Mouse (Mus musculus) kidney, postnatal 25 days (tissue): ENCODE measurements around the gene Sp100.
"Not testable (repeated sequence)": the region's sequence is repeated elsewhere in the genome, so short reads cannot be mapped to it uniquely, and the experiment has no call there.

ENCODE experiments used
- DNase-seq, 2 experiments: peaks; one replicate each; pipeline ENCODE4 v3.0.0; 2021; ENCODE audit warnings: mixed read lengths in 2 of 2

Gene Sp100

DNA sequence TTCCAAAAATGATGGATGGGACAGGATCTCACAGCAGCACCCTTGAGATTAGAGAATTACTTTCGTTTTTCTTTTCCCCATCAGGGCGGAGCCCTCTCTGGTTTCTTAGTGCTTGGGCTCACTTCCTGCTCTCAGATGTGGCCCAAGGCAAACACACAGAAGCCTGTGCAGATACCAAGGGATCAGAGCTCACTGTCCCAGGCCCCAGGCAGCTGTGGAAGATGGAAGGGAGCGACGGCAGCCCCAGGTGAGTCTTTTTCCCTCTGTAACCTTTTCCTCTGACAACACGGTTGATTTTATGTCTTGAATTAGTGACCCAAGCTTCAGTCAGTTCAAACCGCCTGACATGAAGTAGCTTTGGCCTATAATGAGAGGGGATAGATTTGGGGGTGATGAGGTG is at the start of gene Sp100:
Gene Sp100, plus strand, starts transcription at position 108 of the 400 bp plus-strand sequence.
- peak; percentile 41 to 50 for DNase-seq

DNA sequence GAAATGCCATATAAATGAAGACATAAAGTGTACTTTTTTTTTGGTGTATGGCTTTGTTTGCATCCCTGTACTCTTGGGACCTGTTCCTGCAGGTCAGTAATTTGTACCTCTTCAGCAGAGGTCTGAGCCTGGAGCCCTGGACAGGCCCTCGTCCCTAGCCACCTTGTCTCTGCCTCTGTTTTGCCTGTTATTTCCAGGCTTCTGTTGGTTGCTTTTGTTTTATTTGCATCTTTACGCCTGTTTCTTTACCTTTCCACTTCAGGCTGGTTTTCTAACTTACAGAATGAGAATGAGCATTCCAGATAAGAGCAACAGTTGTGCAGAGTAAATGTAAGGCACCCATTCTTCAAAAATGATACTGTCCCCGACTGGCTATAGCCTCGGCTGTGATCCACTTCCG is 49.7 kb upstream of the Sp100 start, which contains the start of gene Sp140:
Gene Sp140, plus strand, starts transcription at position 301 of the 400 bp plus-strand sequence.
- not testable (repeated sequence) for DNase-seq

- peak in 1 of 2 experiments; percentile 37 for DNase-seq
Observed at GRCm38 (mm10) chr1:85600794-85601193, 49.0 kb upstream of the Sp100 start.

GRCm38 (mm10) chr1:85604341-85604740 is 45.4 kb upstream of the Sp100 start:
- not testable (repeated sequence) for DNase-seq

DNA sequence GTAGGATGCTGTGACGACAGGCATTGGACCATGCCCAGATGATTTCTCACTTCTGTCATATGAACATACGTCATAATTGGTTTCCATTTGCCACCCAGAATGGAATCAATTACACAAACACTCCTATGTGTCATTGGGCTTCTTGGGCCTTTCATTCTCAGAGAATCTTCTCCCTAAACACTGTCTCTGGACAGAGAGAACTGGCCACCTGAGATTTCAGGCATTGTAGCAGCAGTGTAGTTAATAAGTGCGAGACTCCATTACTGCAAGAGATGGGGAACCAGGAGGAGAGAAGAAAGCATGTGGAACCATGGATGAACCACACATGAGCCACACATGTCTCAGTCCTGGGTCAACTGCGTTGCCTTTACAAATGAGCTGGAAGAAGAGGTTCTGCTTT is 41.4 kb upstream of the Sp100 start:
- not testable (repeated sequence) for DNase-seq

DNA sequence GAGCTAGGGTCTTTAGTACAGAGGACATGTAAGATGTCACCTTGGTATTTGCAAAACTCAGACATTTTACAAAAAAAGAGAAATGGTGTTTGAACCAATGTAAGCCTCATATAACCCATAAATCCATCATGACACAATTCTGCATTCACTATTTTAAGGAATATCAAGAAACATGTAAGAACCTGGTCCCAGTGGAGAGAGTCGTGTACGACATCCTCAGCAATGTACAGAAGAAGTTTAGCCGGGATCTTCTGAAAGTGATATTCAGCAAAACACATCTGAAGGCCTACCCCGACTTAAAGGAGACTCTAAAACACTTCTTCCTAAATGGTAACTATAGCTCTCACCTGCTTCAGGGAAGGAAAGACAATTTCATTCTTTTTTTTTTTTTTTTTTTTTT is 39.2 kb upstream of the Sp100 start:
- peak; percentile 10 to 36 for DNase-seq

DNA sequence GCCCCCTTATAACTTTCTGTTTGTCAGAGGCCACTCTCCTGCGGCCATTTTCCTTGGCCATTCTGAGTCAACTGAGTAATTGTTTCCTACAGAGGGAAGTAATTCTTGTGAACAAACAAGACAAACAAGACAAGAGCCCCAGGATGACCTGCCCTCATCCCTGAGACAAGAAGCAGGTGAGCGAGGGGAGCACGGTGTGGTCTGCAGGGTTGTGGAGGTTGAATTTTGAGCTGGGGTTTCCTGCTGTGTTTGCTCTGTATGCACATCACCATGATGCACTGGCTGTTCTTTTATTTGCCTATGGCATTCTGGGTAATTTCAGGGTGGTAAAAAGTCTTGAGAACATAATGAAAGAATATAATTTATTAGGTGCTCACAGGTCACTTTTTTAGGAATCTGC is 34.7 kb upstream of the Sp100 start:
- DNase-seq = not testable (repeated sequence)

- DNase-seq = not testable (repeated sequence)
Observed at GRCm38 (mm10) chr1:85615819-85616218, 34.0 kb upstream of the Sp100 start.

DNA sequence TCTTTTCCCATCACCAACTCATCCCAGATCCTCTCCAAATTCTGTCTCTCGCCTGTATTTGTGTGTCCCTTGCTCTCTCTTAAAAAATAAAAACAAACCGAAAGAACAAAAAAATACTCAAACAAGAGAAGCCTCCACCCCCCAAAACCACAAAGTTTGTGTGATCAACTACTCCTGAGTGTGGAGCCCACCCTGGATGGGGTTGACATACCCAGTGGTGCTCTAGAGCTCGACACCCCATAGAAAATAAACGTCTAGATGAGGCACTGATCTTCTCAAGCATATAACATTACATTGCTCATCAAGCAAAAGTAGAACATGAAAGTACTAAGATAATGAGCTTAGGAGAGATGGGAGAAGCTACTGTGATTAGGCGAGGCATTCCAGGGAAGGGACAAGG is 32.6 kb upstream of the Sp100 start:
- DNase-seq = peak in 1 of 2 experiments; percentile 41

DNA sequence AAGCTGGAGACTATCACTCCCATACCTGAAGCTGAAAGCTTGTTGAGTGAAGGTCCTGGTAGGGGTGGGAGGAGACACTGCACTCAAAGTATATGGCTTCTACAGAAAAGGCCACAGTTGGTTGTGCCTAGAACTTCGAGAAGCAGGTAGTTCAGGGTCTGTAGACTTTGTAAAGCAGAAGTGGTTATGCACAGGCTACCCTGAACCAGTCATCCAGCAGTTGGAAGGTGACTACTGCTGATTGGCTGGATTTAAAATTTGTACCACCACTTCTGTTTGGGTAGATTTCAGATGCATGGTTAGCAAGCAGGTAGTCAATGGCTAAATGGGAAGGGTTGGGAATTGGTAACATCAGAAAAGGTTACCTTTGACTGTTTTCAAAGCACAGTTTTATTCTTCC is 31.1 kb upstream of the Sp100 start:
- DNase-seq = not testable (repeated sequence)

- not testable (repeated sequence) for DNase-seq
Observed at GRCm38 (mm10) chr1:85636936-85637335, 12.9 kb upstream of the Sp100 start.

GRCm38 (mm10) chr1:85638144-85638543 is 11.6 kb upstream of the Sp100 start:
- DNase-seq = peak in 1 of 2 experiments; percentile 51

GRCm38 (mm10) chr1:85650524-85650923 is 736 bp downstream of the Sp100 start:
- DNase-seq = not testable (repeated sequence)

DNA sequence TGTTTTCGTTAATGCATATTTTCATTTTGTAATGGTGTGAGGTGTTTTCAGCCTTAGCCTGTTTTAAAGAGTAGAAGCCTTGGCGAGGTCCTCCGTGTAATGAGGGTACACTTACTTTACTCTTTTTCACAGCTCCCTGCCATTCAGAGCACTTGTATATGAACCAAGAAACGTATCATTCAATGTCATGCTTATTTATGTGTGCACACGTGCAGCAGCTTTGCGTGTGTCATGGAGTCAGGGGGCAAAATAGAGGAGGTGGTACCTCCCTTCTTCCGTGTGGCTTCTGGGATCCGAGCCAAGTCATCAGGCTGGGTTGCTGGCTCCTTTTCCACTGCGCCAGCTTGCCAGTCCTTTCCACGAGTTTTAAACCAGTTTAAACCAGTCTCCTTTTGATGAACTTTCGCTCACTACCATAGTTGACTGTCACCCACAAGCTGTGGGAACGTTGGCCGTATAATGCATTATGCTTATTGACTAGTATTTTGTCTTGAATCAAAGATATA is 2.0 kb downstream of the Sp100 start:
- DNase-seq = peak; percentile 48 to 60

DNA sequence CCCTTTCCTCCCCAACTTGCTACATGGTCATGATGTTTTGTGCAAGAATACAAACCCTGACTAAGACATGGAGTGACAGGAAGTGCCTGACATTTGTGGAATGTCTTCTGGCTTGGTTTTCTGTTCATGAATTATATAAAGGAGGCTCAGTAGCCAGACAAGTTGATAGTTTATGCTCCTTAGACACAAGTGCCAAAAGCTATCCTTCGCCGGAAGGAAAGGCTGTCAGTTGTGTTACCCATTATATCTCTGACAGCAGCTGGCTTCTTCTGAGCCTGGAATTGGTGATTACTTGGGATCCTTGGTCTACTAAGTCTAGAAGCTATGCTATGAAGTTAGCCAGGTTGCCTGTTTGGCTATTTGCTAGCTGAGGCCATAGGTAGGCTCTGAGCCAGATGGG is 7.4 kb downstream of the Sp100 start:
- DNase-seq = peak; percentile 19 to 44

GRCm38 (mm10) chr1:85664266-85664665 is 14.5 kb downstream of the Sp100 start:
- DNase-seq = no peak

DNA sequence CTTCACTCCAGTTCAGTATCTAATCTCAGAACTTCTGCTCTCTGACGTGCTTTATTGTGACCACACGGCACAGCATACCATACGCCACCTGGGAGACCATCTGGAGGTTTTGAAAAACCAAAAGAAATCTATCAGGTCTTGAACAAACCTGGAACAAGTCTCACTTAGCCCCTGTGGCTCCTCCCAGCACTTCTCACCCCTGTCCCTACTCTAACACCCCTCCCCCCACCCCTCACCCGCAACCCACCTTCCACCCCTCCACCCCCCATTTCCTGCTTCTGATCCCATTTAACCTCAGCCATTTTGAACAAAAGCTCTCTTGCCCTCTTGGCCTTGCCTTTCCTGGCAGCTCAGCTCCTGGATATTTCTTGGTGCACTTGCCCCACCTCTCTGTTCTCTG is 30.4 kb downstream of the Sp100 start:
- peak in 1 of 2 experiments; percentile 8 for DNase-seq

- DNase-seq = no peak
Observed at GRCm38 (mm10) chr1:85686666-85687065, 36.9 kb downstream of the Sp100 start.

DNA sequence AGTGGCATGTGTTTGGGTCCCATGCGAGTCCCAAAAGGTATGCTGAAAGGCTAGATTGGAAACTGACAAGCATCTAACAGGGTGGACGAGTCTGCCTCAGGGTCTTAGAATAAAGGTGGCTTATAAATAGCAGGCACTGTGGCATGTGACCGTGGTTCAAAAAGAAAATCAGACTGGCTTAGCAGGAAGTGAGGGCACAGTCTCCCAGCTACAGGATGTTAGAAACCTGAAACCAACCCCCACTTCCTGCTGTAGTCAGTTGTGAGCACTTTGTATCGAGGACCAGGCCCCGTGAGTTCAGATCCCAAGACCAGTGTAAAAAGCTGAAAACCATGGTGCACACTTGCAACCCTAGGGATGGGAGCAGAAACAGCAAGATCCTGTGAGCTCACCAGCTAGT is 37.6 kb downstream of the Sp100 start:
- no peak for DNase-seq

- DNase-seq = no peak
Observed at GRCm38 (mm10) chr1:85690544-85690943, 40.8 kb downstream of the Sp100 start.

DNA sequence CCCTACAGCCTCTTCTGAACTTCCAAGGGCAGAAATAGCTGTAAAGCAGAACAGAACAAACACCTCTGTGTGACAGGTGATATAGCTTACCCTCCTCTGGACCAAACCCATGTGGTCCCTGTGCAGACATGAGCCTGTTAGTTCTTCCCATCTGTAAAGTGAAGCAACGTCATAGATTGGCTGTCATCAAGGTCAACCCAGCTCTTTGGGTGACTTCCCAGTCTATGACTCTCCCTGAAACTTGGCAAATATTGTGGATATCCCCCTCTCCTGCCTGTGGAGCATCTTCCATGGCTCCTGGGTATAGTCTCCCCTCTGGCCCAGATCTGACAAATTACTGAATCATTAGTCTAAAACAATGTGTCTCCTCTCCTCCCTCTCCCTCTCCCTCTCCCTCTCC is 42.5 kb downstream of the Sp100 start:
- no peak for DNase-seq

DNA sequence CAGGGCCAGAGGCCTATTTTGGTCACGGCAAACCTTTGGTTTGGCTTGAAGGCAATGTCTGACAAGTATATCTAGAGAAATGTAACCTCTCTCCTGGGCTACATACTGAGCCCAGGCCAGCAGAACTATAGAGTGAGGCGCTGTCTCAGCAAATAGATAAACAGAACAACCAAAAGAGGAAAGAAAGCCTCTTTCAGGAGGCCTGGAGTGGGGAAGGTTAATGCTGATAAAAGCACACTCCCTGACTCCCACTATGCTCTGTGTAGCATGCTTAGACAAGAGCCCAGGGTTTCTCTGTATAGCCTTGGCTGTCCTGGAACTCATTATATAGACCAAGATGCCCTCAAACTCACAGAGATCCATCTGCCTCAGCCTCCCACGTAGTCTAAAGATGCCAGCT is 43.5 kb downstream of the Sp100 start:
- no peak for DNase-seq

GRCm38 (mm10) chr1:85695646-85696045 is 45.9 kb downstream of the Sp100 start:
- DNase-seq = no peak

DNA sequence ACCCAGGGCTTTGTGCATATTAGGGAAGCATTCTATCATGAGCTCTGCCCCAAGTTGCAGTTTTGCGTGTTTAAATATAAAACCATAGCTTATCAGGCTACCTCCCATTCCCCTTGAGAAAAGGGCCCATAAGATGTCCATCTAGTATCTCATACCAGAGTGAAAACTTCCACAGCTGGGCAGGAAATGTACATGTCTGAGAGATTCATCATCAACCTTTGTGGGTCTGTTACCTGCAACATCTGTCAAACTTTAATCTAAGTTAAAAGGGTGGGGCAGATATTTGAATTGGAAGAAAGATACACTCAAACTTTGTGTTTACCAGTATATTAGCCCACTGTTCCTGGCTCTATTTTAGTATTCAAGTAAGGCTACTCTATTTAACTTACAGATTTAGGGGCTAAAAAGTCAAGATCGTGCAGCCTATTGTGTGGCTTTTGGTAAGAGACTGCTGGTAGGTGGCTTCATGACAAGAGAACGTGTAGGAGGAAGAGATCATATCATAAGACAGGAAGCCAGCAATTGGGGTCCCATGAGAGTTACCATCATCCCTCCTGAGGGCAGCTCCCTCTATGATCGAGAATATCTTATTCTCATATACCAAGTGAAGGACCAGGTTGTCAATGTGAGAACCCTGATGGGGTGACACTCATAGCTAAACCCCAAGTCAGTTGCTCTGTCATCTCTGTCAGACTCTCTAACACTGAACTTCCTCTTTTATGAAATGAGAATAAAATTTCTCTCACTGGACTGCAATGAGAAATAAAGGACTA is 48.1 kb downstream of the Sp100 start:
- no peak for DNase-seq
